Mouse (Mus musculus): Measurements from ENCODE around the gene Ppp3ca. TPM values are rescaled to one million over a fixed set of nuclear protein-coding genes. Genes with fewer than 3 reads are reported as not detected.

Gene Ppp3ca
- total RNA-seq, 2 experiments from 2014 or later, result 11.8 to 16.3 TPM

- no peak for ATAC-seq (replicated peaks; ENCODE audit: low FRiP score, poor library complexity, severe bottlenecking)
These were observed 166.6 kb downstream of the Ppp3ca start for GRCm38 (mm10) chr3:136836319-136837193.

GRCm38 (mm10) chr3:136837589-136837988 is 167.7 kb downstream of the Ppp3ca start:
- ATAC-seq (replicated peaks; ENCODE audit: low FRiP score, poor library complexity, severe bottlenecking), result peak; percentile 65; the same call in 1 of the 2 replicates

- ATAC-seq (replicated peaks; ENCODE audit: low FRiP score, poor library complexity, severe bottlenecking), result no peak
These were observed 171.4 kb downstream of the Ppp3ca start for GRCm38 (mm10) chr3:136841282-136841681.

- ATAC-seq (replicated peaks; ENCODE audit: low FRiP score, poor library complexity, severe bottlenecking), result no peak
These were observed 172.5 kb downstream of the Ppp3ca start for GRCm38 (mm10) chr3:136842384-136842783.

- no peak for ATAC-seq (replicated peaks; ENCODE audit: low FRiP score, poor library complexity, severe bottlenecking)
These were observed 174.0 kb downstream of the Ppp3ca start for GRCm38 (mm10) chr3:136843811-136844491.

GRCm38 (mm10) chr3:136849035-136849434 is 179.1 kb downstream of the Ppp3ca start:
- no peak for ATAC-seq (replicated peaks; ENCODE audit: low FRiP score, poor library complexity, severe bottlenecking)

- no peak for ATAC-seq (replicated peaks; ENCODE audit: low FRiP score, poor library complexity, severe bottlenecking)
These were observed 183.0 kb downstream of the Ppp3ca start for GRCm38 (mm10) chr3:136852921-136853320.

- no peak for ATAC-seq (replicated peaks; ENCODE audit: low FRiP score, poor library complexity, severe bottlenecking)
These were observed 183.7 kb downstream of the Ppp3ca start for GRCm38 (mm10) chr3:136853596-136853995.

GRCm38 (mm10) chr3:136855996-136856395 is 186.1 kb downstream of the Ppp3ca start:
- no peak for ATAC-seq (replicated peaks; ENCODE audit: low FRiP score, poor library complexity, severe bottlenecking)

GRCm38 (mm10) chr3:136862051-136862837 is 192.3 kb downstream of the Ppp3ca start:
- no peak for ATAC-seq (replicated peaks; ENCODE audit: low FRiP score, poor library complexity, severe bottlenecking)

GRCm38 (mm10) chr3:136863127-136863526 is 193.2 kb downstream of the Ppp3ca start:
- no peak for ATAC-seq (replicated peaks; ENCODE audit: low FRiP score, poor library complexity, severe bottlenecking)

GRCm38 (mm10) chr3:136864306-136864705 is 194.4 kb downstream of the Ppp3ca start:
- no peak for ATAC-seq (replicated peaks; ENCODE audit: low FRiP score, poor library complexity, severe bottlenecking)

GRCm38 (mm10) chr3:136865176-136865859 is 195.4 kb downstream of the Ppp3ca start:
- no peak for ATAC-seq (replicated peaks; ENCODE audit: low FRiP score, poor library complexity, severe bottlenecking)

- no peak for ATAC-seq (replicated peaks; ENCODE audit: low FRiP score, poor library complexity, severe bottlenecking)
These were observed 196.2 kb downstream of the Ppp3ca start for GRCm38 (mm10) chr3:136866095-136866494.

- no peak for ATAC-seq (replicated peaks; ENCODE audit: low FRiP score, poor library complexity, severe bottlenecking)
These were observed 196.6 kb downstream of the Ppp3ca start for GRCm38 (mm10) chr3:136866571-136866970.

- no peak for ATAC-seq (replicated peaks; ENCODE audit: low FRiP score, poor library complexity, severe bottlenecking)
These were observed 197.4 kb downstream of the Ppp3ca start for GRCm38 (mm10) chr3:136867366-136867765.

GRCm38 (mm10) chr3:136871772-136872532 is 202.0 kb downstream of the Ppp3ca start:
- no peak for ATAC-seq (replicated peaks; ENCODE audit: low FRiP score, poor library complexity, severe bottlenecking)

GRCm38 (mm10) chr3:136872533-136873095 is 202.7 kb downstream of the Ppp3ca start:
- no peak for ATAC-seq (replicated peaks; ENCODE audit: low FRiP score, poor library complexity, severe bottlenecking)

Measured in erythroid progenitor cell, adult 5-6 weeks (primary cell).